Mouse (Mus musculus) CD4-positive naive resting alpha-beta T cell, adult 57 days (primary cell): ENCODE data around the gene Mki67. TPM values are rescaled to one million over a fixed set of nuclear protein-coding genes. Genes with fewer than 3 reads are reported as not detected.

Source experiments
- total RNA-seq: library from RNA; stranded (reverse); gene quantifications from one replicate; pipeline ENCODE4 v1.2.4, GENCODE M21; 2023

Mki67 gene
- 2.2 TPM for total RNA-seq

GRCm38 (mm10) chr7:135715642-135716444 lies at the start of gene Mki67:
TSS of gene Mki67 (minus strand) at chr7:135716361.

Other genes with a start within 250 kb of the Mki67 start
- not detected for gene Clrn3, start 187.7 kb downstream of the Mki67 start, total RNA-seq
- 29.7 TPM for gene Ptpre, start 178.9 kb downstream of the Mki67 start, total RNA-seq